Mouse (Mus musculus): Measurements from ENCODE around the gene Amhr2. TPM values are rescaled to one million over a fixed set of nuclear protein-coding genes. Genes with fewer than 3 reads are reported as not detected.
A peak's percentile ranks its signal among the peaks of the same experiment; 100 is the strongest.

The Amhr2 gene
- polyA plus RNA-seq, 1 experiment: 0.62 TPM

- DNase-seq (ENCODE audit: low spot score): no peak
Observed at GRCm38 (mm10) chr15:102423602-102424240, 21.4 kb upstream of the Amhr2 start.

DNA sequence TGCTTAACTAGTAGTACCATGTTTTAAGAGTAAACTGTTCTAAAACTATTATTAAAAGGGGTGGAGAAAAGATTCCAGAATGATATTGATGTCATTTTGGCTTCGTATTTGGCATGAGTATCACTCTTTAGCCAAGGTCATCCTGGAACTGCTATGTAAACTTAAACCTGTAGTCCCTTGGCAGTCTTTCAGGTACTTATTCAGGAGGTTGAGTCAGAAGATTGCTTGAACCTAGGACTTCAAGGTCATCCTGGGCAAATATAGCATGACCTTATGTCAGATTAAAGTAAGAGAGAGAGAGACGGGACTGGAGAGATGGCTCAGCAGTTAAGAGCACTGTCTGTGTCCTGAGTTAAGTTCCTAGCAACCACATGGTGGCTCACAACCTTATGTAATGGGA lies 20.5 kb upstream of the Amhr2 start:
- DNase-seq (ENCODE audit: low spot score): no peak

DNA sequence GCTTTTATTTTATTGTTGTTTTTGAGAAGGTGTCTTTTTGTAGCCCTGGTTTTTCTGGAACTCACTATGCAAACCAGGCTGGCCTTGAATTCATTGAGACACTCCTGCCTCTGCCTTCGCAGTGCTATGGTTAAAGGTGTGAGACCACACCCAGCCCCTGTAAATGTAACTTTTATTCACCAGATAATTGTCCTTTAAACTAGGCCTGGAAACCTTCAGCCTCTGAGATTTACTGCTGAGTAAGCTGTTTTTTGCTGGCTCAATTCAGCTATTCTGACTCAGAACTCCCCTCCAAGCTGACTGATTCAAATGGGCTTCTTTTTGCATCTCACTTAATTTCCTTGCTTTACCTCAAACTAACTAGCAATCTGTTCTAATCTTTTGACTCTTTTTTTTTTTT lies 18.2 kb upstream of the Amhr2 start:
- DNase-seq (ENCODE audit: low spot score): no peak

DNA sequence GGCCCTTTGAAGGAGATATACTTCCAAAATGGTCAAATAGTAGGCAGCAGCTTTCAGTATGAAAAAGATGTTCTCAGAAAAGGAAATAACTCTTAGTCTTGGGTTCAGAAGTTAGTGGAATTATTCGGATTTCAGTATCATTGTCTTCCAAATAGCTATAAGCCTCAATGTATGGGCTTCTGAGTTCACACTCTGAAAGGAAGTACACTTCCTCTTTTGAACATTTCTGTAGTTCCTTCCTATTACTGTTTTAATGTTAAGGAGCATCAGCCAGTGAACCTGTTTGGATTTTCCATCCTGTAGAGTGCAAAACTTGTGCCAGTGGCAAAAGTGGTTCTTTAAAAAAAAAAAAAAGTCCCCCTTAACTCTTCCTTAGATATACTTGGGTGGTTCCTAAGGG lies 13.1 kb upstream of the Amhr2 start:
- no peak for DNase-seq (ENCODE audit: low spot score)

DNA sequence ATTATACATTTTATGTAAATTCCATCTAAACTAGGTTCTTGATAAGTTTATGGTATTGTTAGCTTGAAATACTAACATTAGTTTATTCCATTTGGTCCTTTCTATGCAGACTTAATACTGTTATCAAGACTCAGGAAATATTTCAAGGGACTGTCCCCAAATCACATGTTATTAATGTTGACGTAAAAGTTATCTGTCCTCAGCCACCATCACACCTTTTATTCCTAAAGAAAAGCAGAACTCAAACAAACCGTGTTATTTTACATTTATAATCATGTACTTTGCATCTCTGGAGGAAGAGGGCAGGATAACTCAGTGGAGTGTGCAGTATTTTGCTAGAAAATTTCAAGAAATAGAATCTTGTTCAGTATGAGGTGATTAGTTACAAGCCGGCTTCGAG lies 12.0 kb upstream of the Amhr2 start:
- DNase-seq (ENCODE audit: low spot score): no peak

DNA sequence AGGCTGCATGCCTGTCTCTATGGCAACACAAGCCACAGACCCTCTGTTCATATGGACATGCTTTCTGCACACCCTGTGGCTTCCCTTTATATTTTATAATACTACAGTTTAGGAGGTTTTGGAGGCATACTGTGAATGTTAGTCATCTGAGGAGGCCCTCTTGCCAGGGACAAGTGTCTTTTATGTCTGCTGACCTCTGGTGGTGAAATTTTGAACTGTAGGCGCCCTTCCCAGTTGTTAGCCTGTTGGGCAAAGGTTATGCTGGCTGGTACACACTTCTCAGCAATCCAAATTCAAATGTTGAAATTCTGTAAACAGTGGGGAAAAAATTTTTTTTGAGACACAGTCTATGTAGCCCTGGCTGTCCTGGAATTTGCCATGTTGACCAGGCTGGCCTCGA lies 2.7 kb upstream of the Amhr2 start:
- DNase-seq (ENCODE audit: low spot score): no peak

DNA sequence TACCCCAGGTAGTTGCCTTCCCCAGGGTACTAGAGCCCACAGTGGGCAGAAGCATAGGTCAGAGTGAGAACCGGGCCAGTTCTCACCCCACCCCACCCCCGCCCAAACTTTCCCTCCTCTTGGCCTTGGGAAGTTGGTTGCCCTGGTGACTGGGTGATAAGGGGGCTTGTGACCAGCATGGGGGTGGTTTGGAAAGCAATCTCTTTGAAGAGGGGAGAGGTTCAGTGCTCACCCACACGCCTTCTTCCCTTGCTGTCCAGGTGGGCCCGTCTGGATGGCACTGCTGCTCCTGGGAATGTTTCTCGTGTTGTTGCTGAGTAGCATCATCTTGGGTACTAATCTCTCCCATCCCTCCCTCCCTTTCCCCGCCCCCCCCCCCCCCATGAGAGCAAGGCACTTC lies 1.3 kb downstream of the Amhr2 start:
- no peak for DNase-seq (ENCODE audit: low spot score)

- DNase-seq (ENCODE audit: low spot score): no peak
Observed at GRCm38 (mm10) chr15:102449366-102449765, 4.2 kb downstream of the Amhr2 start.

- DNase-seq (ENCODE audit: low spot score): no peak
Observed at GRCm38 (mm10) chr15:102450928-102451327, 5.8 kb downstream of the Amhr2 start.

DNA sequence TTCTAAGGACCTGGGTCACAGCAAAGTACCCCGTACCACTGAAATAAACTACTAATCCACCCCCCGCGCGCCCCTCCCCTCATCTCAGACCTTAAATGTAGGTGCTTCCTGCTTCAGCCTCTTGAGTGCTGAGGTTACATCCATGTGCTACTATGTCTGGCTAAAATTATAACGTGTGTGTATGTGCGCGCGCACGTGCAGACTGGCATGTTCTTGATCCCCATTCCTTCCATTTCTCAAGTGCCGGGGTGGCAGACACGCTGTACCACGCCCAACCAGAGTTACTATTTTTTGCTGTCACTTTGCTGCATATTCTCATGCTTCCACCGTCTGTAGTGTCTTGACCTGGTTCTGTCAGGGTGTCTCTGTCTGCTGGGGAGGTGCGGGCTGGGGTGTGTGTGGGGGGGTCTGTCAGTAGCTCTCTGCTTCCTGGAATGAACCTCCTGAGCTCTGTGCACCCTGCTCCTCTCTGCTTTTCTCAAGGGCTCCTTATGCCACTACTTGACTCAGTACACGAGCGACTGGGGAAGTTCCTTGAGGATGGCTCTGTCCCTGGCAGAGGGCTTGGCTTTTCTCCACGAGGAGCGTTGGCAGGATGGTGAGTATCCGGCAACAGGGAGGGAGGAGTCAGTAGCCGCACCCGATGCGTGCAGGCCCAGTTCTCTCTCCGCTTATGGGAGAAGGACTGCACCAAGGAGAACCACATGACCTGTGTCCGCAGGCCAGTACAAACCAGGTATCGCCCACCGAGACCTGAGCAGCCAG lies 6.7 kb downstream of the Amhr2 start:
- no peak for DNase-seq (ENCODE audit: low spot score)

GRCm38 (mm10) chr15:102455993-102456392 lies 10.8 kb downstream of the Amhr2 start:
- DNase-seq (ENCODE audit: low spot score): no peak

GRCm38 (mm10) chr15:102458050-102458736 lies 13.0 kb downstream of the Amhr2 start:
- DNase-seq (ENCODE audit: low spot score): no peak

- DNase-seq (ENCODE audit: low spot score): peak; percentile 68
Observed at GRCm38 (mm10) chr15:102458904-102459317, 13.7 kb downstream of the Amhr2 start, which contains the start of gene Prr13. Prr13 (plus strand) TSS chr15:102459028.

DNA sequence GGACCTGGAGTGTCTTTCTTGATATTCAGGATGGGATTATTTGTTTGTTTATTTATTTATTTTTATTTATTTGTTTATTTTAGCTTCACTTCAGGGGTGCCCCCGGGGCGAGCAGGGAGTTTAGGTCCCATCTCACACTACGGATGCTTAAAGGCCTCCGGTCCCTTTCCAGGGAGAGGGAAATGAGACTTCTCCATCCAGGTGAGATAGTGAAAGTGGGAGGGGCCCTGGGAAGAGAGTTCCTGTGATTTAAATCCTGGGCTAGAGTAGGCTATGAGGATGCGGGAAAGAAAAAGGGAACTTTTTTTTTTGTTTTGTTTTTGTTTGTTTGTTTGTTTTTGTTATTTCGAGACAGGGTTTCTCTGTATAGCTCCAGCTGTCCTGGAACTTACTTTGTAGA lies 14.2 kb downstream of the Amhr2 start:
- no peak for DNase-seq (ENCODE audit: low spot score)

DNA sequence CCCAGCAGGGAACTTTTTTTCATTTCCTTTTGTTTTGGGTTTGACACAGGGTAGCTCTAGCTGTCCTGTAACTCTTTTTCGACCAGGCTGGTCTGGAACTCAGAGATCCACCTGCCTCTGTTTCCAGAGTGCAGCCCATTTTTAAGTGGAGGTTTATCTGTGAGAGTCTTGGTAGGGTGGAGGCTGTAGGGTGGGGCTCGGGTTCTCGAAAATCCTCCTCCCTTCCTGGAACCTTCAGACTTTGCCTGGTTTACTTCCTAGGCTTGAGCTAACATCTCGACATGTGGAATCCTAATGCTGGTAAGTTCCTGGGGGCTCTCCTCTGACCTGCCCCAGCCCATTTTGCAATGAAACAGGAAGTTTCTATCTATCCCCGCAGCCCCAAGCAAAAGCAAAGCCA lies 14.7 kb downstream of the Amhr2 start:
- no peak for DNase-seq (ENCODE audit: low spot score)

DNA sequence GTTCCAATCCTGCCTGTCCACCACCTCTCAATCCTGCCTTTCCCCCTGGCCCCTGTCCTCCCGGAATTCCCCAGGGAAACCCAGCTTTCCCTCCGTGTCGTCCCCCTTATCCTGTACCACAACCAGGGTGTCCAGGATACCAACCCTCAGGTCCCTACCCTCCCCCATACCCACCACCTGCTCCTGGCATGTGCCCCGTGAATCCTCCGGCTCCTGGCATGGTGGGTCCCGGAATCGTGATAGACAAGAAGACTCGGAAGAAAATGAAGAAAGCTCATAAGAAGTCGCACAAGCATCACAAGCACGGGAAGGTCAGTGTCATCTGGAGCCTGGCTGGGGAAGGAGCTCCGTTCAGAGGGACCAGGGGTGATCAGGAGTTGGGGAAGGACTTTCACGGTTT lies 15.2 kb downstream of the Amhr2 start:
- no peak for DNase-seq (ENCODE audit: low spot score)

DNA sequence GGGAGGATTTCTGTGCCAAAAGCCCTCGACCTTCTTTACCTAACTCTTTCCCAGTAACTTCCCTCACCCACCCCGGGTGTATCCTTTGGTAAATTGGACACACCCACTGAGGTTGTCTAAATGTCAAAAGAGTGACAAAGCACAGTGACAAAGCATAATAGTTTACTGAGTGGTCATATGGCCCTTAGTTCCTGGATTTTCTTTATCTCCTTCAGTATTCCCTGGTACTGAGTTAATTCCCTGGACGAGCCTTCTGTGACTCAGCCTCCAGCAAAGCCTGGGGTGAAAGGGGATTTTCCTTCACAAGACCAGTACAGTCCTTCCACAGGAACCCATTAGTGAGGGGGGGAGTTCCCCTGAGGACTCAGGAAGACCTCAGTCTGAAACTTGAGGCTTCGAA lies 15.8 kb downstream of the Amhr2 start:
- no peak for DNase-seq (ENCODE audit: low spot score)

GRCm38 (mm10) chr15:102461430-102462075 lies 16.4 kb downstream of the Amhr2 start:
- DNase-seq (ENCODE audit: low spot score): no peak

DNA sequence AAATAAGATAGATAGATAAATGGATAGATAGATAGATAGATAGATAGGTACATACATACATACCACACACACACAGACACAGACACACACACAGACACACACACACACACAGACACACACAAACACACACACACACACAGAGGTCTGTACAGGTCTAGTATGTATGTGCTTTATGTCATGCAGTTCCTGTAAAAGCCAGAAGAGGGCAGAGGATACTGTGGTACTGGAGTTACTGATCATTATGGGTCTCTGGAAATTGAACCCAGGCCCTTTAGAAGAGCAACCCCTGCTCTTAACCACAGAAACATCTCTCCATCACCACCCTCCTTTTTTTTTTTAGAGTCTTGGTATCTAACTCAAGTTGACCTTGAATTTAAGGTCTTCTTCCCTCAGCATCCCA lies 18.5 kb downstream of the Amhr2 start:
- no peak for DNase-seq (ENCODE audit: low spot score)

- DNase-seq (ENCODE audit: low spot score): no peak
Observed at GRCm38 (mm10) chr15:102468675-102469370, 23.7 kb downstream of the Amhr2 start.

GRCm38 (mm10) chr15:102470183-102470604 lies 25.0 kb downstream of the Amhr2 start, which contains the start of gene Pcbp2:
Pcbp2 (plus strand) TSS chr15:102470539.
- DNase-seq (ENCODE audit: low spot score): peak; percentile 95

Data from urinary bladder, adult 2 months (tissue).